Mouse (Mus musculus) retina, postnatal 7 days (tissue): Measurements from ENCODE around the gene Phykpl.
"Not testable (repeated sequence)": the region's sequence is repeated elsewhere in the genome, so short reads cannot be mapped to it uniquely, and the experiment has no call there.

ENCODE experiments used
- DNase-seq: peaks from one replicate; pipeline ENCODE4 v3.0.0-alpha.2; 2012; ENCODE audit warnings: low read depth, low spot score

Gene Phykpl

GRCm38 (mm10) chr11:51586411-51586810 is 1.9 kb downstream of the Phykpl start:
- DNase-seq: no peak

- DNase-seq: no peak
Measured at GRCm38 (mm10) chr11:51587059-51587458, 2.5 kb downstream of the Phykpl start.

GRCm38 (mm10) chr11:51588833-51589232 is 4.3 kb downstream of the Phykpl start:
- DNase-seq: no peak

- DNase-seq: no peak
Measured at GRCm38 (mm10) chr11:51590002-51590401, 5.4 kb downstream of the Phykpl start.

- no peak for DNase-seq
Measured at GRCm38 (mm10) chr11:51591168-51591567, 6.6 kb downstream of the Phykpl start.

GRCm38 (mm10) chr11:51591915-51592314 is 7.4 kb downstream of the Phykpl start:
- no peak for DNase-seq

GRCm38 (mm10) chr11:51593368-51593767 is 8.8 kb downstream of the Phykpl start:
- no peak for DNase-seq

- no peak for DNase-seq
Measured at GRCm38 (mm10) chr11:51593849-51594248, 9.3 kb downstream of the Phykpl start.

- DNase-seq: no peak
Measured at GRCm38 (mm10) chr11:51594715-51595350, 10.3 kb downstream of the Phykpl start.

- DNase-seq: no peak
Measured at GRCm38 (mm10) chr11:51595459-51596083, 11.0 kb downstream of the Phykpl start.

- DNase-seq: no peak
Measured at GRCm38 (mm10) chr11:51597553-51597952, 13.0 kb downstream of the Phykpl start.

GRCm38 (mm10) chr11:51602253-51602652 is 17.7 kb downstream of the Phykpl start:
- DNase-seq: no peak

GRCm38 (mm10) chr11:51605602-51606446 is 21.3 kb downstream of the Phykpl start:
- peak; percentile 47 for DNase-seq

- DNase-seq: peak; percentile 97
Measured at GRCm38 (mm10) chr11:51606447-51607095, 22.0 kb downstream of the Phykpl start, which contains the start of gene Hnrnpab. Hnrnpab (minus strand) TSS chr11:51606847.

GRCm38 (mm10) chr11:51607096-51607738 is 22.7 kb downstream of the Phykpl start:
- no peak for DNase-seq

- no peak for DNase-seq
Measured at GRCm38 (mm10) chr11:51609266-51609909, 24.8 kb downstream of the Phykpl start.

- DNase-seq: not testable (repeated sequence)
Measured at GRCm38 (mm10) chr11:51609940-51610339, 25.4 kb downstream of the Phykpl start.

- no peak for DNase-seq
Measured at GRCm38 (mm10) chr11:51614256-51614655, 29.7 kb downstream of the Phykpl start.

GRCm38 (mm10) chr11:51615129-51615528 is 30.6 kb downstream of the Phykpl start:
- DNase-seq: no peak

- DNase-seq: no peak
Measured at GRCm38 (mm10) chr11:51615601-51616000, 31.0 kb downstream of the Phykpl start.

GRCm38 (mm10) chr11:51616113-51616512 is 31.6 kb downstream of the Phykpl start:
- DNase-seq: not testable (repeated sequence)
